In the genomic region with DNA sequence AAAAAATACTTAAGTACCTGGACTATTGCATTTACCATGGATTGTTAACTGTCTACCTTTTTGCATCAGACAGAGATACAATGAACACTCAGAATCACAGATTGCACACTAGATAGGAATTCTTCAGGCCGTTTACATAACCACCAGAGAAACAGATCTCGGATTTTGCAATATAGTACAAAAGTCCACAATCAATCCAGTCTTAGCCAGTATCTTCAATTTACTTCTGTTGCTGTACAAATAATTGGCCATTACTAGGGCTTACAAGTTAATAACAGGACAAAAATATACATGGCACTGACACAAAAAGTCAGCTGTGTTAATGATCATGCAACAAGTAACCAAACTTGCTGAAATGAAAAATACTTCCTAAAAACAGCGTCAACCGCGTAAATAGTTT, we compare ENCODE assay signal across 28 mouse cellular contexts.
"Had no signal": no experiment of that assay in that cellular context is flagged by ENCODE, and none has a peak within 500 bp of the region (broad histone marks: within the 10 kb centered on the region; RNA-seq: fewer than 3 reads in every experiment).

No protein-coding gene starts in this region.

- H3K27me3 ChIP-seq: limb, embryonic 15.5 days; liver, embryonic 12.5 days; liver, embryonic 13.5 days; liver, embryonic 15.5 days; lung, embryonic 15.5 days; midbrain, embryonic 12.5 days; midbrain, embryonic 13.5 days; midbrain, embryonic 15.5 days; neural tube, embryonic 12.5 days had no signal

- H3K9ac ChIP-seq: limb, embryonic 12.5 days; limb, embryonic 13.5 days; limb, embryonic 15.5 days; liver, embryonic 12.5 days; liver, embryonic 13.5 days; liver, embryonic 14.5 days; liver, embryonic 15.5 days; liver, postnatal 0 days; lung, embryonic 14.5 days; lung, embryonic 15.5 days; midbrain, embryonic 12.5 days; midbrain, embryonic 13.5 days; midbrain, embryonic 15.5 days; neural tube, embryonic 12.5 days had no signal

- H3K27ac ChIP-seq: left cerebral cortex, adult 2 months; limb, embryonic 10.5 days; limb, embryonic 12.5 days; limb, embryonic 13.5 days; limb, embryonic 15.5 days; liver, embryonic 12.5 days; liver, embryonic 13.5 days; liver, embryonic 14.5 days; liver, embryonic 15.5 days; lung, embryonic 15.5 days; macrophage; midbrain, embryonic 10.5 days; midbrain, embryonic 12.5 days; midbrain, embryonic 13.5 days; midbrain, embryonic 15.5 days; neural tube, embryonic 12.5 days had no signal

- H3K4me1 ChIP-seq: limb, embryonic 10.5 days; limb, embryonic 12.5 days; limb, embryonic 13.5 days; liver, embryonic 12.5 days; liver, embryonic 13.5 days; liver, embryonic 15.5 days; lung, embryonic 15.5 days; midbrain, embryonic 10.5 days; midbrain, embryonic 12.5 days; midbrain, embryonic 13.5 days; midbrain, embryonic 15.5 days; neural tube, embryonic 12.5 days had no signal

- H3K4me3 ChIP-seq: left cerebral cortex, adult 2 months; limb, embryonic 10.5 days; limb, embryonic 12.5 days; limb, embryonic 13.5 days; limb, embryonic 15.5 days; liver, embryonic 12.5 days; liver, embryonic 13.5 days; liver, embryonic 15.5 days; lung, embryonic 15.5 days; megakaryocyte, embryonic 14.5 days; midbrain, embryonic 10.5 days; midbrain, embryonic 12.5 days; midbrain, embryonic 13.5 days; midbrain, embryonic 15.5 days; myocyte; neural tube, embryonic 12.5 days had no signal

- DNase-seq: left cerebral cortex, postnatal 4 days; liver, embryonic 13.5 days; liver, postnatal 0 days; lung, adult 18-20 months; lung, adult 2 months; lung, embryonic 14.5 days; lung, postnatal 10 days; lung, postnatal 14 days; lung, postnatal 36 days; lung, postnatal 4 days; midbrain, embryonic 14.5 days had no signal
